Mouse (Mus musculus) brain, embryonic 14.5 days (tissue): Measurements from ENCODE around the gene Mrpl50.

ENCODE experiments used
- CTCF ChIP-seq: fragments of 200-500 bp; IDR thresholded peaks from 2 replicates; pipeline ENCODE4 v1.5.1; 2012; ENCODE audit warnings: inconsistent platforms, mild to moderate bottlenecking, moderate library complexity, borderline replicate concordance; ENCODE audit not compliant: insufficient read depth, insufficient read length; ENCODE audit errors: extremely low read depth
- POLR2A ChIP-seq: fragments of 200-500 bp; IDR thresholded peaks from 2 replicates; pipeline ENCODE4 v1.6.1; 2012; ENCODE audit warnings: mild to moderate bottlenecking, inconsistent platforms, borderline replicate concordance; ENCODE audit not compliant: poor library complexity, insufficient read depth, insufficient read length, severe bottlenecking; ENCODE audit errors: extremely low read depth

DNA sequence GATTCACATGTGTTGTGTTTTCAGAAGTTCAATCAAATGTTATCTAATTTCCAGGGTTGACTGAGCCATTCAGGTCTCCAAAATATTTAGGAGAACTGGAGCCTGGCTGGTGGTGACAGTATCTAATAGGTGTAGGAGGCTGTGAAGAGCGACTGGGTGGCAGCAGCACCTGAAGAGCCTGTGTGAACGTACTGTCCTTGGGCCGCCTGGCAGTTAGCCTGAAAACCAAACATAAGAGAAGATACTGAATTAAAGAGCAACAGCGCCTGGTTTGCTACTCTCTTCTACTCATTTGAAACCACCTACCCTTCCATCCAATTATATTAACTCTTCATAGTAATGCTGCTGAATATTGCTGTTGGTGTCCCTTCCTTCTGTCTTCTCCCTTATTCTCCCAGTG is 15.8 kb upstream of the Mrpl50 start:
- no peak for TF ChIP-seq POLR2A
- TF ChIP-seq CTCF = no peak
